10 mouse cellular contexts compared by ENCODE assay signal in genomic region chr17:56488028-56488427, GRCm38 (mm10). TPM values are rescaled to one million over a fixed set of nuclear protein-coding genes. Genes with fewer than 3 reads are reported as not detected.
DNase-seq lines count a peak whose midpoint lies in the region; ATAC-seq lines count a peak whose summit lies in the region.
"Had no signal": no experiment of that assay in that cellular context is flagged by ENCODE, and none has a peak within 500 bp of the region (broad histone marks: within the 10 kb centered on the region; RNA-seq: fewer than 3 reads in every experiment).

No protein-coding gene starts in this region.

- peak overlapping the region; percentile 14; the same call in 1 of the 2 replicates for H3K4me2 ChIP-seq in forebrain, embryonic 14.5 days (ENCODE audit: low read length)

- no peaks in the 10 kb centered on the region for H3K9me3 ChIP-seq in forebrain, embryonic 14.5 days (replicated peaks; ENCODE audit: control insufficient read depth, low read length)
- peaks cover 26% of the 10 kb centered on the region for H3K9me3 ChIP-seq in midbrain, embryonic 10.5 days (replicated peaks)

- H3K27ac ChIP-seq in forebrain, embryonic 14.5 days (ENCODE audit: low read depth, low read length) = peak overlapping the region; percentile 85
- H3K27ac ChIP-seq in midbrain, embryonic 10.5 days (replicated peaks) = peak overlapping the region; percentile 89

- H3K4me1 ChIP-seq in forebrain, embryonic 14.5 days (ENCODE audit: control insufficient read depth, insufficient read depth, low read length) = peaks cover 20% of the 10 kb centered on the region
- H3K4me1 ChIP-seq in midbrain, embryonic 10.5 days = peaks cover 46% of the 10 kb centered on the region

- peak overlapping the region; percentile 37; the same call in 1 of the 2 replicates for H3K9ac ChIP-seq in forebrain, embryonic 14.5 days (ENCODE audit: low read length)

- 6% methylated on average over 12 of the region's 12 CpGs for WGBS in forebrain, embryonic 14.5 days
- 5% methylated on average over 12 of the region's 12 CpGs for WGBS in midbrain, embryonic 10.5 days

- ATAC-seq in forebrain, embryonic 14.5 days = peak; percentile 82

- no peaks in the 10 kb centered on the region for H3K36me3 ChIP-seq in forebrain, embryonic 14.5 days (ENCODE audit: control insufficient read depth, insufficient read depth, low read length)
- H3K36me3 ChIP-seq in midbrain, embryonic 10.5 days = no peaks in the 10 kb centered on the region

- peak; percentile 5 for DNase-seq in ovary, postnatal 36 days (ENCODE audit: low spot score)
- no peak for DNase-seq in ovary, postnatal 14 days (ENCODE audit: low spot score)
- DNase-seq in forebrain, embryonic 14.5 days (ENCODE audit: low spot score) = peak; percentile 87
- DNase-seq in midbrain, embryonic 10.5 days (ENCODE audit: low spot score) = peak; percentile 95
- peak; percentile 45 for DNase-seq in testis, postnatal 10 days (ENCODE audit: low spot score)
- DNase-seq in adrenal gland, postnatal 10 days = no peak
- no peak for DNase-seq in adrenal gland, adult 2 months
- no peak for DNase-seq in spleen, postnatal 36 days (ENCODE audit: low spot score in 2 of 2)

- H3K27me3 ChIP-seq in forebrain, embryonic 14.5 days (replicated peaks; ENCODE audit: control insufficient read depth, insufficient read depth, low read length) = no peaks in the 10 kb centered on the region
- H3K27me3 ChIP-seq in midbrain, embryonic 10.5 days (ENCODE audit: low read depth, poor library complexity, severe bottlenecking) = no peaks in the 10 kb centered on the region; the same call in 1 of the 2 replicates

- no peak overlapping the region for H3K4me3 ChIP-seq in forebrain, embryonic 14.5 days (ENCODE audit: low read depth, low read length)
- H3K4me3 ChIP-seq in midbrain, embryonic 10.5 days = peak overlapping the region; percentile 36

RNA-seq across cellular contexts. Expression of gene Ptprs, which starts 11.7 kb away (rescaled TPM):
- polyA plus RNA-seq in forebrain, embryonic 14.5 days (2014; fragmentation: Nextera tagmentation; extraction: Ambion mirVana) = 248 and 319 TPM in 2 replicates
- polyA plus RNA-seq in midbrain, embryonic 10.5 days (2016; fragmentation: Nextera tagmentation; extraction: Ambion mirVana) = 89.7 and 131 TPM in 2 replicates
- total RNA-seq in adrenal gland, postnatal 10 days (2021) = 100 to 1,000 TPM in 1 of 2 experiments, 10 to 100 TPM in 1; 77.1 to 106 TPM
- 100 to 1,000 TPM; 149 to 249 TPM for total RNA-seq in adrenal gland, adult 2 months (2021)
- polyA plus RNA-seq in adrenal gland, adult 2 months (2012; rRNA removed) = 573 and 605 TPM in 2 replicates

RNA-seq across cellular contexts. Expression of gene Znrf4, which starts 24.2 kb away (rescaled TPM):
- polyA plus RNA-seq in forebrain, embryonic 14.5 days (2014; fragmentation: Nextera tagmentation; extraction: Ambion mirVana) = 0.14 TPM in 1 of 2 replicates, not detected in the other
- not detected in 2 replicates for polyA plus RNA-seq in midbrain, embryonic 10.5 days (2016; fragmentation: Nextera tagmentation; extraction: Ambion mirVana)
- total RNA-seq in adrenal gland, postnatal 10 days (2021) = not detected
- not detected for total RNA-seq in adrenal gland, adult 2 months (2021)
- polyA plus RNA-seq in adrenal gland, adult 2 months (2012; rRNA removed) = not detected in 2 replicates
- total RNA-seq: liver, adult 2 months had no signal
- polyA plus RNA-seq: heart, embryonic 14.5 days; liver, adult 2 months had no signal

Comparison
In these comparisons a context has a peak if more than half of its experiments do, and no peak if none do; other contexts are left out.
1. DNase-seq: peak in ovary, postnatal 36 days (single experiment), forebrain, embryonic 14.5 days (single experiment), midbrain, embryonic 10.5 days (single experiment) and testis, postnatal 10 days (single experiment); none in ovary, postnatal 14 days (single experiment), adrenal gland, postnatal 10 days (single experiment), adrenal gland, adult 2 months (single experiment) and spleen, postnatal 36 days (0 of 2).